Mouse (Mus musculus) left cerebral cortex, adult 11 months (tissue): Measurements from ENCODE around the gene Ifitm5.

ENCODE experiments used
- DNase-seq: peaks from one replicate; pipeline ENCODE4 v3.0.0; 2022; ENCODE audit warnings: low spot score

The Ifitm5 gene

GRCm38 (mm10) chr7:140941222-140942051, 8.7 kb downstream of the Ifitm5 start, which contains the start of gene Pgghg:
Pgghg (plus strand) TSS chr7:140941391.
- no peak for DNase-seq

GRCm38 (mm10) chr7:140939669-140940171, 10.4 kb downstream of the Ifitm5 start:
- no peak for DNase-seq

- no peak for DNase-seq
These were observed 11.2 kb downstream of the Ifitm5 start for GRCm38 (mm10) chr7:140938896-140939295.

- no peak for DNase-seq
These were observed 11.7 kb downstream of the Ifitm5 start for GRCm38 (mm10) chr7:140938436-140938835.

- no peak for DNase-seq
These were observed 22.9 kb downstream of the Ifitm5 start for GRCm38 (mm10) chr7:140927181-140927580.

- DNase-seq: no peak
These were observed 26.9 kb downstream of the Ifitm5 start for GRCm38 (mm10) chr7:140923070-140923775.

- DNase-seq: no peak
These were observed 27.6 kb downstream of the Ifitm5 start for GRCm38 (mm10) chr7:140922398-140923069.

- no peak for DNase-seq
These were observed 28.7 kb downstream of the Ifitm5 start for GRCm38 (mm10) chr7:140921225-140921975.

GRCm38 (mm10) chr7:140920418-140921029, 29.6 kb downstream of the Ifitm5 start, which contains the start of gene Nlrp6:
Nlrp6 (plus strand) TSS chr7:140920902.
- no peak for DNase-seq

- DNase-seq: no peak
These were observed 30.2 kb downstream of the Ifitm5 start for GRCm38 (mm10) chr7:140919911-140920310.

GRCm38 (mm10) chr7:140914031-140914690, 35.9 kb downstream of the Ifitm5 start:
- DNase-seq: no peak

GRCm38 (mm10) chr7:140912846-140913482, 37.1 kb downstream of the Ifitm5 start:
- no peak for DNase-seq

GRCm38 (mm10) chr7:140912293-140912692, 37.8 kb downstream of the Ifitm5 start:
- peak; percentile 32 for DNase-seq

- DNase-seq: peak; percentile 36
These were observed 41.4 kb downstream of the Ifitm5 start for GRCm38 (mm10) chr7:140908634-140909107.

- no peak for DNase-seq
These were observed 41.9 kb downstream of the Ifitm5 start for GRCm38 (mm10) chr7:140908181-140908580.

- no peak for DNase-seq
These were observed 42.4 kb downstream of the Ifitm5 start for GRCm38 (mm10) chr7:140907697-140908096.

GRCm38 (mm10) chr7:140907131-140907530, 43.0 kb downstream of the Ifitm5 start:
- no peak for DNase-seq

- DNase-seq: no peak
These were observed 44.4 kb downstream of the Ifitm5 start for GRCm38 (mm10) chr7:140905642-140906081.

GRCm38 (mm10) chr7:140903212-140903611, 46.9 kb downstream of the Ifitm5 start:
- DNase-seq: peak; percentile 61
